Mouse (Mus musculus) hindbrain, embryonic 14.5 days (tissue): ENCODE data around the gene Fam136a. TPM values are rescaled to one million over a fixed set of nuclear protein-coding genes. Genes with fewer than 3 reads are reported as not detected.
"Not testable (repeated sequence)": the region's sequence is repeated elsewhere in the genome, so short reads cannot be mapped to it uniquely, and the experiment has no call there.

ENCODE experiments used
- ATAC-seq: fragments of 200-750 bp; cut with Nextera tagmentation; 2 replicates; pipeline ENCODE4 v1.8.0; 2017; ENCODE audit warnings: moderate number of reproducible peaks, mild to moderate bottlenecking, moderate TSS enrichment, moderate library complexity; ENCODE audit not compliant: low FRiP score
- DNase-seq: peaks from one replicate; pipeline ENCODE4 v3.0.0-alpha.2; 2015; ENCODE audit warnings: low spot score
- H3K27ac ChIP-seq: fragments of 300-500 bp; sonication (generic); 2 replicates; pipeline ENCODE4 v1.5.1; 2014; ENCODE audit warnings: mild to moderate bottlenecking, moderate library complexity
- H3K27me3 ChIP-seq: fragments of 300-500 bp; sonication (generic); 2 replicates; pipeline ENCODE4 v1.6.1; 2014; ENCODE audit warnings: mild to moderate bottlenecking, low read length, mixed read lengths; ENCODE audit not compliant: control insufficient read depth, insufficient read depth
- H3K36me3 ChIP-seq: fragments of 300-500 bp; sonication (generic); replicated peaks from 2 replicates; pipeline ENCODE4 v1.6.1; 2014; ENCODE audit not compliant: control insufficient read depth, insufficient read depth
- H3K4me1 ChIP-seq: fragments of 300-500 bp; sonication (generic); replicated peaks from 2 replicates; pipeline ENCODE4 v1.6.1; 2014; ENCODE audit warnings: antibody characterized with exemption, low read length, mixed read lengths; ENCODE audit not compliant: control insufficient read depth, insufficient read depth
- H3K4me2 ChIP-seq: fragments of 300-500 bp; sonication (generic); replicated peaks from 2 replicates; pipeline ENCODE4 v1.6.1; 2014; ENCODE audit warnings: mild to moderate bottlenecking, moderate library complexity
- H3K4me3 ChIP-seq: fragments of 300-500 bp; sonication (generic); replicated peaks from 2 replicates; pipeline ENCODE4 v1.5.1; 2014; ENCODE audit warnings: mild to moderate bottlenecking, low read length
- H3K9ac ChIP-seq: fragments of 300-500 bp; sonication (generic); 2 replicates; pipeline ENCODE4 v1.6.1; 2014
- H3K9me3 ChIP-seq: fragments of 300-500 bp; sonication (generic); 2 replicates; pipeline ENCODE4 v1.6.1; 2016; ENCODE audit warnings: low read length; ENCODE audit not compliant: control insufficient read depth
- WGBS: fragments of 180-500 bp; shearing (Covaris S2); extraction: QIAGEN DNeasy Blood & Tissue Kit; methylation state at CpG from one replicate; pipeline ENCODE4 v1.1.7; 2014; 5-methylcytosine and 5-hydroxymethylcytosine counted together
- polyA plus RNA-seq: library from polyadenylated mRNA; unstranded; fragments of >200 nt; fragmentation: Nextera tagmentation; extraction: Ambion mirVana; gene quantifications from 2 replicates; pipeline ENCODE4 v1.2.1, GENCODE M21; 2014

Gene Fam136a
- polyA plus RNA-seq, 1 experiment from 2014 or later = 114 TPM

GRCm38 (mm10) chr6:86329943-86330342, 35.5 kb upstream of the Fam136a start:
- DNase-seq (no peak), ATAC-seq (no peak)
- Histone ChIP-seq H3K4me2 (no peak overlapping the region), H3K27ac (no peak overlapping the region), H3K9ac (no peak overlapping the region), H3K4me1 (no peaks in the 10 kb centered on the region), H3K4me3 (no peak overlapping the region), H3K27me3 (no peaks in the 10 kb centered on the region), H3K36me3 (no peaks in the 10 kb centered on the region), H3K9me3 (no peaks in the 10 kb centered on the region)
- WGBS = 93% methylated on average over 6 of the region's 6 CpGs

GRCm38 (mm10) chr6:86335121-86335849, 30.2 kb upstream of the Fam136a start:
- Histone ChIP-seq H3K9ac (no peak overlapping the region), H3K27me3 (no peaks in the 10 kb centered on the region), H3K4me2 (no peak overlapping the region), H3K9me3 (no peaks in the 10 kb centered on the region), H3K27ac (no peak overlapping the region), H3K4me3 (no peak overlapping the region), H3K4me1 (no peaks in the 10 kb centered on the region), H3K36me3 (no peaks in the 10 kb centered on the region)
- ATAC-seq (no peak), DNase-seq (no peak)
- 80% methylated on average over 11 of the region's 11 CpGs for WGBS

DNA sequence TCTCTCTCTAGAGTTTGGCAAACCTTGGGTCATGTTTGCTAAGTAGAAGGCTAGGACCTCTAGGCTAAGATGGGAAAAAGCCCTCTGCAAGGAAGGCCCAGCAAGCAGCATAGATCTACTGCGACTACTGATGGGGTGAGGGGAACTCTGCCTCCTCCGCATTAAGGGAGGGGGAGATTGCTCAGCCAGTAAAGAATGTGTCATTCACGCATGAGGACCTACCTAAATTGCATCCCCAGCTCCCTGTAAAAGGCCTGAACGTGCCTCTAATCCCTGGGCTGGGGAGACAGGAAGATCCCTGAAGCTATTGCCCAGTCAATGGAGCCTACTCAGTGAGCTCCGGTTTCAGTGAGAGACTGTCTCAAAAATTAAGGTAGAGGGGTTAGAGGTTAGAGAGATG, 29.6 kb upstream of the Fam136a start:
- no peaks in the 10 kb centered on the region for H3K9me3 ChIP-seq
- ATAC-seq (no peak), DNase-seq (no peak)
- no peak overlapping the region for H3K4me3 ChIP-seq
- H3K4me2 ChIP-seq = no peak overlapping the region
- H3K36me3 ChIP-seq = no peaks in the 10 kb centered on the region
- no peaks in the 10 kb centered on the region for H3K27me3 ChIP-seq
- 75% methylated on average over 5 of the region's 5 CpGs for WGBS
- H3K27ac ChIP-seq = no peak overlapping the region
- H3K9ac ChIP-seq = no peak overlapping the region
- H3K4me1 ChIP-seq = no peaks in the 10 kb centered on the region

- H3K4me3 ChIP-seq, H3K9me3 ChIP-seq, H3K4me2 ChIP-seq, H3K36me3 ChIP-seq, H3K27me3 ChIP-seq, H3K4me1 ChIP-seq, ATAC-seq, DNase-seq, H3K27ac ChIP-seq, H3K9ac ChIP-seq: not testable (repeated sequence)
- whole genome bisulfite sequencing = 88% methylated on average over 4 of the region's 4 CpGs
Observed at GRCm38 (mm10) chr6:86336340-86336739, 29.1 kb upstream of the Fam136a start.

DNA sequence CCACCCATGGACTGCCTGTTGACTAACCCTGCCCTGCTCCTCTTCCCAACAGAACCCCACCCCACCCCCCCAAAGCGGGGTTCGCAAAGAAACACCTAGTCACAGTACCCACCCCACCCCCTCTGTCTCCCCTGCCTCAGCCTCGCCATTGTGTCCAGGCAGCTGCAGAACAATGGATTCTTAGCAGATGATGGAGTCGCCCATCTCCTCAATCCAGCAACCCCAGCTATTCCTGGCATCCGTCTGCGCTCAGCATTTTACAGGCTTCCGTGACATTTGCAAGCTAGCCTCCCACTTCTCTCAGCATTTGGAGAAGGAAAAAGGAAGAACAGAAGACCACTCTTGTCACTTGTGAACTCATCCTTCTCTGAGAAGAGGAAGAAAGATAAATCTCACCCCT, 21.8 kb upstream of the Fam136a start:
- Histone ChIP-seq H3K36me3 (no peaks in the 10 kb centered on the region), H3K4me1 (peaks cover 5% of the 10 kb centered on the region; the same call in 1 of the 2 replicates), H3K9ac (peak overlapping the region; percentile 43), H3K9me3 (no peaks in the 10 kb centered on the region), H3K27me3 (no peaks in the 10 kb centered on the region), H3K4me2 (peak overlapping the region; percentile 43), H3K4me3 (no peak overlapping the region), H3K27ac (no peak overlapping the region)
- ATAC-seq (no peak), DNase-seq (no peak)
- WGBS = 2% methylated on average over 7 of the region's 7 CpGs

DNA sequence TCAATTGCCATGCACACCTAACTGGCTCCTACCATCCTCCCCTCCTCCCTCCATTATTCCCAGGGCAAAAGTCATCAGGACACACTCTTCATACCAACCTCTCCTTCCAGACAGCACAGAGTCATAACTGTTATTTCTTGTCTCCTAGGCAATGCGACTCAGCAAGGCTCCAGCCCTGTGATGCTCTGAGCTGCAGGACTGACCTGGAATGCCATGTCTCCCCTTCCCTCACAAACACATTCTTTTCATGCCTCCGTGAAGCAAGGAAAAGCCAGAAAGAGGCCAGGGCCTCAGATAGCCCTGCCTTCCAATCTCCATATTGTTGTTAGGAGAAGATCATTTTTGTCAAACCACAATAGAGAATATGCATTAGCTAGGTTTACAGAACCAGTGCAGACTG, 19.4 kb upstream of the Fam136a start:
- Histone ChIP-seq H3K4me2 (no peak overlapping the region), H3K27me3 (no peaks in the 10 kb centered on the region), H3K27ac (no peak overlapping the region), H3K4me3 (no peak overlapping the region), H3K9ac (no peak overlapping the region), H3K4me1 (peaks cover 5% of the 10 kb centered on the region; the same call in 1 of the 2 replicates), H3K36me3 (no peaks in the 10 kb centered on the region), H3K9me3 (no peaks in the 10 kb centered on the region)
- DNase-seq (no peak), ATAC-seq (no peak)
- WGBS = 57% methylated on average over 2 of the region's 2 CpGs

GRCm38 (mm10) chr6:86349257-86349656, 16.2 kb upstream of the Fam136a start:
- Histone ChIP-seq H3K9ac (no peak overlapping the region), H3K4me3 (no peak overlapping the region), H3K36me3 (no peaks in the 10 kb centered on the region), H3K9me3 (no peaks in the 10 kb centered on the region), H3K4me2 (no peak overlapping the region), H3K27me3 (no peaks in the 10 kb centered on the region), H3K4me1 (no peaks in the 10 kb centered on the region), H3K27ac (no peak overlapping the region)
- WGBS = 52% methylated on average over 7 of the region's 7 CpGs
- DNase-seq (no peak), ATAC-seq (no peak)

DNA sequence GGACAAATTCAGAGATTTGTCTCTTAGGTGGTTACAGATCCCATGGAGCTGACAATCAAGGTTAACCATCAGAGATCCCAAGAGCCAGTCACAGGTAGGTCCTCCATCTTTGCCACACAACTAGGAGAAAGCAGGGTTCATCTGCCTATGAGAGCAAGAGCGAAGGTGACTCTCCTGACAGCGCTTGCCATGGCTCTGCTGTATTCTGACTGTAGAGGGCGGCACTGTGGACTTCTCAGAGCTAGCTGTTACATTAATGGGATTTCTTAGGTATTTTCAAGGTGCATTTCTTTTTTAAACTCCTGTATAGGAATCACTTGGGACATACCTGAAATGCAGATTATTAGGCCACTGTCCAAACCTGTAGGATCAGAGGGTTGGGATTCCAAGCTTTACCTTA, 10.5 kb upstream of the Fam136a start:
- no peaks in the 10 kb centered on the region for H3K4me1 ChIP-seq
- H3K27ac ChIP-seq = no peak overlapping the region
- DNase-seq = no peak
- no peaks in the 10 kb centered on the region for H3K27me3 ChIP-seq
- no peak for ATAC-seq
- no peaks in the 10 kb centered on the region for H3K9me3 ChIP-seq
- no peaks in the 10 kb centered on the region for H3K36me3 ChIP-seq
- no peak overlapping the region for H3K4me3 ChIP-seq
- WGBS = 60% methylated on average over 3 of the region's 3 CpGs
- no peak overlapping the region for H3K4me2 ChIP-seq
- H3K9ac ChIP-seq = no peak overlapping the region

DNA sequence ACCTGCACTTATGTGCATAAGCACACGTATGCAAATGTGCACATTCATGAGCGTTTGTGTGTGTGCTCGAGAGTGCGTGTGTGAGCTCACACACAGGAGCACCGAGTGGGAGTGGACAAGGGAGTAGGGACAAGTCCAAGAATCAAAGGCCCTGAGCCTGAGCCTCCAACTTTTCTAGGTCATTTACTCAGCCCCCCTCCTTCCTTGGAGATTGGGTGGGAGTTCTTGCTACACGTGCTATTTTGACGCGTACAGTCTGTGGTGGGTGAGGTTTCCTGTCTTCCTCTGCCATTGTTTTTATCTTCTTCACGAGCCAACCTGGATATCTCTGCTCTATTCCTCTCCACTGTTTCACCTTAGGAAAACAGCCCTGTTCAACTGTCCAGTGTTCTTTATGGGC, 8.5 kb upstream of the Fam136a start:
- 85% methylated on average over 9 of the region's 9 CpGs for WGBS
- Histone ChIP-seq H3K9ac (no peak overlapping the region), H3K27me3 (no peaks in the 10 kb centered on the region), H3K4me3 (no peak overlapping the region), H3K36me3 (no peaks in the 10 kb centered on the region), H3K9me3 (no peaks in the 10 kb centered on the region), H3K27ac (no peak overlapping the region), H3K4me2 (no peak overlapping the region), H3K4me1 (no peaks in the 10 kb centered on the region)
- no peak for DNase-seq
- no peak for ATAC-seq

- Histone ChIP-seq H3K9me3 (no peaks in the 10 kb centered on the region), H3K4me3 (no peak overlapping the region), H3K27ac (no peak overlapping the region), H3K9ac (no peak overlapping the region), H3K4me2 (no peak overlapping the region), H3K27me3 (no peaks in the 10 kb centered on the region), H3K4me1 (0 out of 2 replicates have a peak, but pooled peaks cover 5% of the 10 kb centered on the region), H3K36me3 (no peaks in the 10 kb centered on the region)
- DNase-seq (no peak), ATAC-seq (no peak)
- WGBS = 80% methylated on average over 7 of the region's 7 CpGs
Observed at GRCm38 (mm10) chr6:86360691-86361090, 4.8 kb upstream of the Fam136a start.
